Mouse (Mus musculus) kidney, postnatal 25 days (tissue): Measurements from ENCODE around the gene Sfxn3.

Experiments
- DNase-seq, 2 experiments: peaks; one replicate each; pipeline ENCODE4 v3.0.0; 2021; ENCODE audit warnings: mixed read lengths in 2 of 2

Sfxn3 gene

GRCm38 (mm10) chr19:45047935-45048643 is 786 bp downstream of the Sfxn3 start:
- peak; percentile 44 to 69 for DNase-seq

- no peak for DNase-seq
These were observed 1.5 kb downstream of the Sfxn3 start for GRCm38 (mm10) chr19:45048644-45049365.

DNA sequence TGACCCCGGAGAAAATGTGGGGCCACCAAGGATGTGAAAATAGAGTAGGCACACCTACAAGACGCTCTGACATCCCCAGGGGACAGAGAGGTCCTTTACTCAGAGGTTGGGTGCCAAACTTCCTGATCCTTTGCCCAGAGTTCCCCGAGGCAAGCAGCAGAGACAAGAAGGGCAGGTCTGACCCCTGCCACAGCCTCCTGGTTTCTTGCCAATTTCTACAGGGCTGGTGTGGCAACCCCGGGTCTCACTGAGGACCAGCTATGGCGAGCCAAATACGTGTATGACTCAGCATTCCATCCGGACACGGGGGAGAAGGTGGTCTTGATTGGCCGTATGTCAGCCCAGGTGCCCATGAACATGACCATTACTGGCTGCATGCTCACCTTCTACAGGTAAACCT is 2.2 kb downstream of the Sfxn3 start:
- DNase-seq, result no peak

DNA sequence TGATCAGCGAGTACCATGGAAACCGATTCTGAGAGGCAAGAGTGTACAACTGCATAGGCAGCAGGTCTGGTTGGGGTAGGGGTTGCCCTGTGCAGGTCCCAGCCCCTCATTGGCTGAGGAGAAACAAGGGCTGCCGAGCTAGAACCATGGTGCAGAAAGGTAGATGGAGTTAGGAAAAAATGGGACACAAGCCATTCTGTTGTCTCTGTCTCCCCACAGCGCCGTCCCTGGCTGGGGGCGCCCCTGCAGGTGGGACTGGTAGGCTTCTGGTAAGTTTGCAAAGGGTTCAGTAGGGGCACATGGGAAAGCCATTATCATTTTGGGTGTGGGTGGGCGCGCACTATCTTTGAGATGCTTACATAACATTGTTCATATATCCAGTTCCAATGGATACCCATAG is 6.1 kb downstream of the Sfxn3 start:
- no peak for DNase-seq

- no peak for DNase-seq
These were observed 7.8 kb downstream of the Sfxn3 start for GRCm38 (mm10) chr19:45054892-45055690.

DNA sequence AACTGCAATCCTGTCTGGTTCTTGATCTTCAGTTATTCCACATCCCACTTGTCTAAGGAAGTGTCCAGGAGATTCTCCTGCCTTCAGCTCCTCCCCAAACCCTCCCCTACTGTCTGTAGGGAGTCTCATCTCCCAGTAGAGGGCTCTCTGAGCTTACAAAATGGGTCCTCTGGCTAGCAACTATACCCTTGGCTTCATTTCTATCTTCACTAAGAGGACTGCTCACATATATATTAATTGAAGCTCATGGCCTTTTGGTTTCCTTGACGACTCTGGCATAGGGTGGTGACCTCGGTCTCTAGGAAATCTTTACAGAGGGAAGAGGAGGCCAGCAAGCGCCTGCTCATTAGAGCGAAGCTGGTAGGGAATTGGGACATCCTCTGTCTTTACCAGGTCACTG is 9.1 kb downstream of the Sfxn3 start:
- peak in 1 of 2 experiments; percentile 38 for DNase-seq

- DNase-seq, result no peak
These were observed 9.8 kb downstream of the Sfxn3 start for GRCm38 (mm10) chr19:45056908-45057698.

DNA sequence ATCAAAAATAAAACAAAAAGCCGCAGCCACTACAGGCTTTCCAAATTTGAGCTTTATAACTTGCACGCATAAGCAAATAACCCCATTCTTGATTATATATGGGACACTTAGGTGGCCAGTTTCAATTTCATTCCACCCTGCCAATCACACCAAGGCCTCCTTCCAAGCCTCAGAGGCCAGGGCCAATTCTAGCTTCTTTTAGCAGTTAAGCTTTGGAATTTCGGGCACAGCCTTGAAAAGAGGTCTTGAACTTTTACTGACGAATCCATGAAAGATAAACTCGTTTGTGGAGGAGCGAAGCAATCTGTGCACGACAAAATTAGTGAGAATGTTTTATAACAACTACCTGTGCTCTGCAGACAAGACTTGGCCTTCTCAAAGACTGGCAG is 10.4 kb downstream of the Sfxn3 start:
- no peak for DNase-seq

- peak; percentile 97 to 98 for DNase-seq
These were observed 11.0 kb downstream of the Sfxn3 start for GRCm38 (mm10) chr19:45058113-45058839.

- no peak for DNase-seq
These were observed 11.5 kb downstream of the Sfxn3 start for GRCm38 (mm10) chr19:45058841-45059240.

DNA sequence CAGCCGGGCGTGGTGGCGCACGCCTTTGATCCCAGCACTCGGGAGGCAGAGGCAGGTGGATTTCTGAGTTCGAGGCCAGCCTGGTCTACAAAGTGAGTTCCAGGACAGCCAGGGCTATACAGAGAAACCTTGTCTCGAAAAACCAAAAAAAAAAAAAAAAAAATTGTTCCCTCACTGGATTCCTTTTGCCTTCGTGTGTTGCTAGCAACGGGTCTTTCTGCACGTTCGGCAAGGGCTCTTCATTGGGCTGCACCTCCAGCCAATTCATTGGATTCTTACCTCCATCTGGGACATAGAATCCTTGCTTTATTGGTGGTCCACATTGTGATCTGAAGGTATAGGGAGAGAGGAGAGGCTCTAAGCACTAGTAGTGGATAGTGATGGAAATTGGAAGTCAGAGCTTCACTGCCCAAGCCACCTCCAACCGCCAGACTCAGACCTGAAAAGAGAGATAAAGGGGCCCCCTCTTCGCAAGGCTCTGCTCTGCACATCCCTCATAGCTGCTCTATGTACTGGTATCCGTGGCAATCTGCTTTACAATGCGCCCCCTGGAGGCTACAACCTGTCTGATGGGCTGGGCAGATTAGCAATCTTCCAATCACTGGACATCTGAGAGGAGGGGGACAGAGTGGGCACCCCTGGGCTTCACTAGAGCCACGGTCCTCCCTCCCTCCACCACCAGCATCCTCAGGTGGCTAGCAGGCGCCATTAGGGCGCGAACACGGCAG is 16.4 kb downstream of the Sfxn3 start:
- DNase-seq, result peak; percentile 64 to 83

DNA sequence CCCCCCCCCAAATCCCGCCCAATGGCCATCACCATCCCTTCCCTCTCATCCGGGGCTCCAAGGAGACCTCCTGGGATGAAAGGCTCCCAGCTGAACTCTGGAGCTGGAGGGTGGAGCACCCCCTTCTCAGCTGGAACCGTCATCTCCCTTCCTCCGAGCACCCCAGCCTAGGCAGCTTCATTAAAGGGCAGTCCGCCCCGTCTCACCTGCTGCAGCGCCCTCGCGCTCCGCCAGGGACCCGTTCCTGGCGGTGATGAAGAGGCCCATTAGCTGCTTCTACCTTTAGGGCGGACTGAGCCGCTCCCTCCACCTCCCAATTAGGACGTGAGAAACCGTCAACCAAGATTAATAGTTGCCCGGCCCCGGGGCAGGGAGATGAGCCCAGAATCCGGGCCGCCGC is 17.9 kb downstream of the Sfxn3 start:
- DNase-seq, result no peak

- no peak for DNase-seq
These were observed 19.9 kb downstream of the Sfxn3 start for GRCm38 (mm10) chr19:45067170-45067569.

- DNase-seq, result no peak
These were observed 20.6 kb downstream of the Sfxn3 start for GRCm38 (mm10) chr19:45067758-45068510.

DNA sequence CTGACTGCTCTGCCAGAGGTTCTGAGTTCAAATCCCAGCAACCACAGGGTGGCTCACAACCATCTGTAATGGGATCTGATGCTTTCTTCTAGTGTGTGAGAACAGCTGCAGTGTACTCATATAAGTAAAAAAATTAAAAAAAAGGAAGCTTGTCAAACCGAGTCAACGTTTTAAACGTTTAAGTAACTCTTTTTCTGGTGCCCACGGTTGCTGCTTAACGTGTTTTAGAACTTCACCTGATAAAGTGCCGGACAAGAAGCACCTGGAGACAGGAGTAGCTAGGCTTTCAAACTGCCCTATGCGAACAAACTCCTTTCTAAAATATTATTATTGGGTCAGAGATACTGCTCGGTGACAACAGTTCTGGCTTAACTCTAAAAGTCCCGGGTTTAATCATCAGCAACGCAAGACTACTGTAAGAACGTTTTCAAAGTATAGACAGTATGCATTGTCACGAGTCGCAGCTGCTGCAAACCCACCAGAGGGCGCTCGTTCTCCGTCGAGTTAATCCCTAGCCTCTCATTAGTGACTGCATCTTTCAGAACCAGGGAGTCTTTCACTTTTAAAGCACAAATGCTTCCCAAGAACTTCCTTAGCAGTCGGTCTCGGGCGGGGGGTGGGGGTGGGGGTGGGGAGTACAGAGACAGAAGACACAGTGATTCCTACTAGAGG is 26.7 kb downstream of the Sfxn3 start:
- peak; percentile 80 to 85 for DNase-seq

- DNase-seq, result peak; percentile 95 to 96
These were observed 27.4 kb downstream of the Sfxn3 start, which contains the start of gene Kazald1 for GRCm38 (mm10) chr19:45074580-45075322. TSS of gene Kazald1 (plus strand) at chr19:45075241.

- peak in 1 of 2 experiments; percentile 5 for DNase-seq
These were observed 28.2 kb downstream of the Sfxn3 start for GRCm38 (mm10) chr19:45075323-45076035.

- DNase-seq, result no peak
These were observed 28.8 kb downstream of the Sfxn3 start for GRCm38 (mm10) chr19:45076036-45076575.
